In the genomic region with DNA sequence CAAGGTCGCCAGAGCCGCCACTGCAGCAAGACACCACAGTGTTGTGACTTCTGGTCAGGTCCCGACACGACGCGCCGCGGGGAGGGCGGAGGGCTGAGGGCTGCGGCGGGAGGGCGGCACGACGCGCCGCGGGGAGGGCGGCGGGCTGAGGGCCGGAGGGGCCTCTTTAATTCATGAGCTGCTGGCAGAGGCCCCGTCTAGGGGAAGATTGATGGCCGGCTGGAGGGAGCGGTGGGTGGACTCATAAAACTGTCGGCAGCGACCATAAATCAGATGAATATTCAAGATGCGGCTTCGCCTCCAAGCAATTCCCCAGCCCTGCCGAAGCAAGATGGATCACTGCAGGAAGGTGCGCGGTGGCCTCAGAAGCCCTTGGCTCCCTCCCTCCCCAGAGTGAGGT, we compare ENCODE assay signal across 8 mouse cellular contexts. TPM values are rescaled to one million over a fixed set of nuclear protein-coding genes. Genes with fewer than 3 reads are reported as not detected.
DNase-seq lines count a peak whose midpoint lies in the region; ATAC-seq and TF ChIP-seq lines count a peak whose summit lies in the region.

No protein-coding gene starts in this region.

- WGBS in intestine, postnatal 0 days: under 1% methylated on average over 30 of the region's 30 CpGs
- WGBS in liver, embryonic 13.5 days (ENCODE audit: insufficient replicate concordance): 5% methylated on average over 30 of the region's 30 CpGs

- no peaks in the 10 kb centered on the region for H3K36me3 ChIP-seq in intestine, postnatal 0 days (ENCODE audit: control insufficient read depth, insufficient read depth)
- H3K36me3 ChIP-seq in liver, embryonic 13.5 days: no peaks in the 10 kb centered on the region

- no peaks in the 10 kb centered on the region for H3K9me3 ChIP-seq in intestine, postnatal 0 days (ENCODE audit: control insufficient read depth)
- 0 out of 2 replicates have a peak, but pooled peaks cover 4% of the 10 kb centered on the region for H3K9me3 ChIP-seq in liver, embryonic 13.5 days (replicated peaks)

- no peak for DNase-seq in frontal cortex, postnatal 25 days (ENCODE audit: low spot score in 2 of 2)
- peak; percentile 64 for DNase-seq in adrenal gland, postnatal 25 days
- DNase-seq in frontal cortex, postnatal 36 days (ENCODE audit: low spot score in 2 of 2): peak; percentile 50 to 56
- DNase-seq in liver, embryonic 13.5 days: no peak
- peak; percentile 33 to 42 for DNase-seq in right cerebral cortex, adult 2 months (ENCODE audit: low spot score in 2 of 2)
- no peak for DNase-seq in T-cell, adult 2 months (ENCODE audit: low spot score)

- peak overlapping the region; percentile 57 for H3K4me2 ChIP-seq in intestine, postnatal 0 days (replicated peaks; ENCODE audit: low read depth)
- H3K4me2 ChIP-seq in liver, embryonic 13.5 days: peak overlapping the region; percentile 24; the same call in 1 of the 2 replicates

- 0 out of 2 replicates have a peak overlapping the region, but pooled peaks have one; percentile 16 for H3K4me3 ChIP-seq in intestine, postnatal 0 days (ENCODE audit: low read depth, low read length)
- H3K4me3 ChIP-seq in liver, embryonic 13.5 days (replicated peaks): no peak overlapping the region

- 0 out of 2 replicates have a peak overlapping the region, but pooled peaks have one; percentile 8 for H3K9ac ChIP-seq in intestine, postnatal 0 days (ENCODE audit: low read depth, low read length)
- H3K9ac ChIP-seq in liver, embryonic 13.5 days: no peak overlapping the region

- peaks cover 13% of the 10 kb centered on the region; the same call in 1 of the 2 replicates for H3K4me1 ChIP-seq in intestine, postnatal 0 days (replicated peaks; ENCODE audit: control insufficient read depth, insufficient read depth, low read length)
- H3K4me1 ChIP-seq in liver, embryonic 13.5 days (replicated peaks): peaks cover 36% of the 10 kb centered on the region

- TF ChIP-seq CTCF in intestine, postnatal 0 days (IDR thresholded peaks at IDR 0.05; ENCODE audit: low read depth): no peak

- H3K27ac ChIP-seq in intestine, postnatal 0 days (ENCODE audit: low read depth, low read length): peak overlapping the region; percentile 81; the same call in 1 of the 2 replicates
- H3K27ac ChIP-seq in liver, embryonic 13.5 days: no peak overlapping the region

- peak; percentile 41; the same call in 1 of the 2 replicates for ATAC-seq in frontal cortex, adult (ENCODE audit: low TSS enrichment)
- ATAC-seq in intestine, postnatal 0 days: peak; percentile 65
- no peak for ATAC-seq in liver, embryonic 13.5 days (ENCODE audit: low read depth)

- H3K27me3 ChIP-seq in intestine, postnatal 0 days (replicated peaks; ENCODE audit: control insufficient read depth, insufficient read depth, low read length): no peaks in the 10 kb centered on the region
- peaks cover 45% of the 10 kb centered on the region for H3K27me3 ChIP-seq in liver, embryonic 13.5 days

RNA-seq across cellular contexts. Expression of a gene that starts 18.6 kb away (rescaled TPM):
- total RNA-seq in adrenal gland, postnatal 25 days (2021): 420 and 690 TPM in 2 replicates
- polyA plus RNA-seq in intestine, postnatal 0 days (2015; fragmentation: Nextera tagmentation; extraction: Ambion mirVana): 249 and 336 TPM in 2 replicates
- polyA plus RNA-seq in liver, embryonic 13.5 days (2015; fragmentation: Nextera tagmentation; extraction: Ambion mirVana): 0.22 and 0.24 TPM in 2 replicates

RNA-seq across cellular contexts. Expression of a gene that starts 47.3 kb away (rescaled TPM):
- total RNA-seq in adrenal gland, postnatal 25 days (2021): 2.6 and 3.5 TPM in 2 replicates
- polyA plus RNA-seq in intestine, postnatal 0 days (2015; fragmentation: Nextera tagmentation; extraction: Ambion mirVana): 13.9 and 14.0 TPM in 2 replicates
- 0.73 and 0.87 TPM in 2 replicates for polyA plus RNA-seq in liver, embryonic 13.5 days (2015; fragmentation: Nextera tagmentation; extraction: Ambion mirVana)

RNA-seq across cellular contexts. Expression of a gene that starts 52.1 kb away (rescaled TPM):
- 0.09 TPM in 1 of 2 replicates, not detected in the other for total RNA-seq in adrenal gland, postnatal 25 days (2021)
- polyA plus RNA-seq in intestine, postnatal 0 days (2015; fragmentation: Nextera tagmentation; extraction: Ambion mirVana): 0.82 and 1.0 TPM in 2 replicates
- polyA plus RNA-seq in liver, embryonic 13.5 days (2015; fragmentation: Nextera tagmentation; extraction: Ambion mirVana): 0.02 and 0.05 TPM in 2 replicates

Comparison
In these comparisons a context has a peak if more than half of its experiments do, and no peak if none do; other contexts are left out.
1. DNase-seq: peak in adrenal gland, postnatal 25 days (single experiment), frontal cortex, postnatal 36 days (2 of 2) and right cerebral cortex, adult 2 months (2 of 2); none in frontal cortex, postnatal 25 days (0 of 2), liver, embryonic 13.5 days (single experiment) and T-cell, adult 2 months (single experiment).
2. RNA of a gene that starts 18.6 kb away (polyA plus RNA-seq): 249 to 336 TPM in intestine, postnatal 0 days; 0.22 to 0.24 TPM in liver, embryonic 13.5 days; every median in the first group is over 100 times any median in the second.